Mouse (Mus musculus) CH12.LX (cell line): Measurements from ENCODE around the gene Gm20388. TPM values are rescaled to one million over a fixed set of nuclear protein-coding genes. Genes with fewer than 3 reads are reported as not detected.
"Not testable (repeated sequence)": the region's sequence is repeated elsewhere in the genome, so short reads cannot be mapped to it uniquely, and the experiment has no call there.

Source experiments
- DNase-seq: peaks from one replicate; pipeline ENCODE4 v3.0.0-alpha.2; 2013; ENCODE audit errors: extremely low read depth
- H3K27ac ChIP-seq: 2 replicates; pipeline ENCODE4 v1.5.1; 2012; ENCODE audit warnings: low read depth, mild to moderate bottlenecking, control low read depth, moderate library complexity; ENCODE audit not compliant: insufficient read depth
- H3K27me3 ChIP-seq: replicated peaks from 2 replicates; pipeline ENCODE3; 2012; ENCODE audit warnings: inconsistent platforms
- H3K36me3 ChIP-seq, 2 experiments: replicated peaks in 1 of 2; 2 replicates each; pipeline versions ENCODE3 to v1.6.1; 2012; ENCODE audit warnings: inconsistent platforms in 1 of 2, low read length in 1 of 2, mild to moderate bottlenecking in 1 of 2, mixed read lengths in 1 of 2, moderate library complexity in 1 of 2; ENCODE audit not compliant: control insufficient read depth in 1 of 2, insufficient read depth in 1 of 2
- H3K4me1 ChIP-seq, 2 experiments: 2 replicates each; pipeline ENCODE4 v1.6.1; 2012; ENCODE audit warnings: inconsistent platforms in 1 of 2, moderate library complexity in 1 of 2; ENCODE audit not compliant: insufficient read depth in 2 of 2, control insufficient read depth in 1 of 2
- H3K4me2 ChIP-seq: 2 replicates; pipeline ENCODE4 v1.6.1; 2012; ENCODE audit warnings: low read depth, mild to moderate bottlenecking, control low read depth; ENCODE audit not compliant: poor library complexity, insufficient read depth, severe bottlenecking
- H3K4me3 ChIP-seq, 3 experiments: fragments of 150-350 bp in 1 of 3; sonication (generic) in 1 of 3; replicated peaks in 1 of 3; 2 replicates each; pipeline versions ENCODE3 to v1.5.1; 2011 to 2012; ENCODE audit warnings: low read depth in 2 of 3, low read length in 2 of 3, mild to moderate bottlenecking in 2 of 3, moderate library complexity in 2 of 3, control low read depth in 1 of 3, improper control_type of control experiment in 1 of 3, inconsistent platforms in 1 of 3, mixed read lengths in 1 of 3; ENCODE audit not compliant: poor library complexity in 1 of 3
- H3K79me2 ChIP-seq: replicated peaks from 2 replicates; pipeline ENCODE4 v1.6.1; 2012; ENCODE audit warnings: mild to moderate bottlenecking, moderate library complexity; ENCODE audit not compliant: control insufficient read depth, poor library complexity, insufficient read depth, severe bottlenecking; ENCODE audit errors: extremely low read depth
- H3K9ac ChIP-seq: 2 replicates; pipeline ENCODE4 v1.6.1; 2012; ENCODE audit warnings: low read depth, mild to moderate bottlenecking, control low read depth, moderate library complexity; ENCODE audit not compliant: insufficient read depth
- H3K9me3 ChIP-seq: replicated peaks from 2 replicates; pipeline ENCODE3; 2012; ENCODE audit warnings: low read length, inconsistent platforms, mixed read lengths
- BHLHE40 ChIP-seq: IDR thresholded peaks from 2 replicates; pipeline ENCODE4 v1.6.1; 2011; ENCODE audit warnings: mild to moderate bottlenecking, low read depth, low read length, improper control_type of control experiment
- ELF1 ChIP-seq: IDR thresholded peaks from 2 replicates; pipeline ENCODE4 v1.6.1; 2014; ENCODE audit warnings: low read depth, mild to moderate bottlenecking, inconsistent platforms, low read length, improper control_type of control experiment
- EP300 ChIP-seq: IDR thresholded peaks from 2 replicates; pipeline ENCODE4 v1.6.1; 2011; ENCODE audit warnings: low read length, improper control_type of control experiment
- ETS1 ChIP-seq: conservative IDR thresholded peaks from 2 replicates; pipeline ENCODE4 v1.6.1; 2012; ENCODE audit warnings: low read depth, mild to moderate bottlenecking, inconsistent platforms, low read length, improper control_type of control experiment, moderate library complexity
- HCFC1 ChIP-seq: IDR thresholded peaks from 2 replicates; pipeline ENCODE4 v1.6.1; 2012; ENCODE audit warnings: low read depth, mild to moderate bottlenecking, inconsistent platforms, low read length, improper control_type of control experiment
- JUND ChIP-seq: conservative IDR thresholded peaks from 2 replicates; pipeline ENCODE4 v1.6.1; 2011; ENCODE audit warnings: low read depth, low read length, improper control_type of control experiment
- KAT2A ChIP-seq: IDR thresholded peaks from 2 replicates; pipeline ENCODE4 v1.6.1; 2012; ENCODE audit warnings: low read length, improper control_type of control experiment, inconsistent platforms; ENCODE audit not compliant: insufficient replicate concordance
- MAX ChIP-seq: IDR thresholded peaks from 2 replicates; pipeline ENCODE4 v1.6.1; 2011; ENCODE audit warnings: low read length, improper control_type of control experiment
- PAX5 ChIP-seq: IDR thresholded peaks from 2 replicates; pipeline ENCODE4 v1.6.1; 2012; ENCODE audit warnings: low read length, inconsistent platforms, mixed read lengths
- USF1 ChIP-seq: IDR thresholded peaks from 2 replicates; pipeline ENCODE4 v1.6.1; 2014; ENCODE audit warnings: low read depth, mild to moderate bottlenecking, inconsistent platforms, low read length, improper control_type of control experiment
- dilution Hi-C: fragments of 300-500 bp; cut with MboI; formaldehyde crosslinking; loops from 2 replicates; pipeline ENCODE4 v1.14.3; 2020; ENCODE audit warnings: low sequenced_read_pairs; ENCODE audit not compliant: extremely low pct_unique_long_range_greater_than_20kb, extremely low pct_ligation_motif_present
- in situ Hi-C: fragments of 300-500 bp; cut with MboI; formaldehyde crosslinking; loops from 3 replicates; pipeline ENCODE4 v1.14.3; 2019; ENCODE audit warnings: low sequenced_read_pairs, low pct_ligation_motif_present, low pct_unique_long_range_greater_than_20kb, mixed read lengths
- polyA plus RNA-seq: library from polyadenylated mRNA; unstranded; fragments of >175 nt; gene quantifications from 2 replicates; pipeline ENCODE4 v1.2.1, GENCODE M21; 2012; ENCODE audit warnings: low read depth; ENCODE audit not compliant: insufficient read length
- total RNA-seq, 2 experiments: library from RNA; depleted of rRNA; stranded (reverse); fragments of 300-350 nt in 1 of 2; fragments of >200 nt in 1 of 2; gene quantifications; 2 replicates each; pipeline ENCODE4 v1.2.3; 2012 to 2014

Gm20388 gene
- total and polyA plus RNA-seq, 3 experiments: 14.8 to 26.3 (median 22.2) TPM

DNA sequence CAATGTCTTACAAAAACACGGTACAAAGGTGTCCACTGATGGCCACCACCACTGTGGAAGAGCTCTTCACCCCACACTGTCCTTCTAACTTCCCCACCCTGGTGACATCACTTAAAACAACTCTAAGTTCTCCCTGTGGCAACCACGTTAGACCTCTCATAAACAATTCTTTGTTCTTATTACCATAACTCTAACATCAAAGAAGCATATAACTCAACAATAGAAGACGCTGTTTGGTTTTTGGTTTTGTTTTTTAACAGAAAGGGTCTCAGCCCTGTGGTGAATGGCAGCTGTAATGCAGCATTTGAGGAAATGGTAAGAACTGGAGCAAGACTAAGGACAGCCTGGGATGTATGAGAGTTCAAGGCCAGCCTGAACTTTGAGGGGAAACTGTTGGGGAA, 3115.3 kb downstream of the Gm20388 start:
- in situ Hi-C loops: no loop called here
- TF ChIP-seq BHLHE40: no peak
- TF ChIP-seq PAX5: no peak
- no peak for TF ChIP-seq HCFC1
- no peak for TF ChIP-seq USF1
- TF ChIP-seq, all 38 proteins: peak for 0
- Histone ChIP-seq H3K36me3 (peaks cover 9 to 52% of the 10 kb centered on the region in 2 experiments), H3K27me3 (no peaks in the 10 kb centered on the region), H3K27ac (no peak overlapping the region), H3K79me2 (peaks cover 96% of the 10 kb centered on the region), H3K4me1 (peaks cover 21 to 71% of the 10 kb centered on the region in 2 experiments), H3K9me3 (no peaks in the 10 kb centered on the region), H3K4me3 (no peak overlapping the region), H3K9ac (no peak overlapping the region), H3K4me2 (no peak overlapping the region)
- DNase-seq: no peak
- dilution Hi-C loops: no loop called here

DNA sequence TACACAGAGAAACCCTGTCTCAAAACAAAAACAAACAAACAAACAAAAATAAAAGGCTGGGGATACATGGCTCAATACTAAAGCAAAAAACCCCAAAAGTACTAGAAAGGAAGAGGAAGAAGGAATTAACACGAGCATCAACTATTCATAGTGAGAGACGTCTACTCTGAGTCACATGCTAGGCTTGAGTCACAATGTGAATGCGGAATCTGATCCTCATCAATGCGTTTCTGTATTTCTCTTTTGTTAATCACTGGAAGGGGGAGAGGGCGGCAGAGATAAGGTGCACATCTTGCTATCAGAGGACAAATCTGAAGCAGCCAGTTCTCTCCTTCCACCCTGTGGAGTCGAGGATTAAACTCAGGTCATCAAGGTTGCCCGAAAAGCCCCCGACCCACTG, 3117.1 kb downstream of the Gm20388 start:
- dilution Hi-C loops (no loop called here), in situ Hi-C loops (no loop called here)
- Histone ChIP-seq H3K9me3 (no peaks in the 10 kb centered on the region), H3K79me2 (peaks cover 96% of the 10 kb centered on the region), H3K36me3 (peaks cover 7 to 51% of the 10 kb centered on the region in 2 experiments), H3K4me3 (no peak overlapping the region), H3K9ac (no peak overlapping the region), H3K27ac (no peak overlapping the region), H3K4me2 (no peak overlapping the region), H3K4me1 (peaks cover 28 to 77% of the 10 kb centered on the region in 2 experiments), H3K27me3 (no peaks in the 10 kb centered on the region)
- TF ChIP-seq KAT2A (no peak), MAX (no peak), JUND (0 out of 2 replicates have a peak, but pooled peaks have one; percentile 27), ETS1 (peak; percentile 31; the same call in 1 of the 2 replicates), EP300 (peak; percentile 43; the same call in 1 of the 2 replicates), BHLHE40 (peak; percentile 83), ELF1 (no peak)
- peak; percentile 50 for DNase-seq

DNA sequence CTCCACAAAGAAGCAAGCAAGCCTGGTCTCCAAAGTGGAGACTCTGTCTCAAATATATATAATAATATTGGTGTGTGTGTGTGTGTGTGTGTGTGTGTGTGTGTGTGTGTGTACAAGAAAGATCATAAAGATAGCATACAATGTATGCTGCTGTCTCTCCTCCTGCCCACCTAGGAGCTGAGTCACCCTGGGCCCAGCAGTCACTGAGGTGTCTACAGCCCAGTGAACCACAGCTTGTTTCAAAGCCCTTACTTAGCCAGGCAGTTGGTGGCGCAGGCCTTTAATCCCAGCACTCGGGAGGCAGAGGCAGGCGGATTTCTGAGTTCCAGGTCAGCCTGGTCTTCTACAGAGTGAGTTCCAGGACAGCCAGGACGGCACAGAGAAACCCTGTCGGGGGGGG, 3119.4 kb downstream of the Gm20388 start:
- H3K4me1 ChIP-seq: peaks cover 33 to 88% of the 10 kb centered on the region in 2 experiments
- H3K4me2 ChIP-seq, H3K9me3 ChIP-seq, dilution Hi-C loops, H3K9ac ChIP-seq, in situ Hi-C loops, DNase-seq, H3K4me3 ChIP-seq, H3K27ac ChIP-seq, H3K27me3 ChIP-seq: not testable (repeated sequence)
- H3K79me2 ChIP-seq: peaks cover 97% of the 10 kb centered on the region
- peaks cover 0 to 40% of the 10 kb centered on the region in 2 experiments for H3K36me3 ChIP-seq
